Mouse (Mus musculus): ENCODE results near the gene Dbndd2.

DNA sequence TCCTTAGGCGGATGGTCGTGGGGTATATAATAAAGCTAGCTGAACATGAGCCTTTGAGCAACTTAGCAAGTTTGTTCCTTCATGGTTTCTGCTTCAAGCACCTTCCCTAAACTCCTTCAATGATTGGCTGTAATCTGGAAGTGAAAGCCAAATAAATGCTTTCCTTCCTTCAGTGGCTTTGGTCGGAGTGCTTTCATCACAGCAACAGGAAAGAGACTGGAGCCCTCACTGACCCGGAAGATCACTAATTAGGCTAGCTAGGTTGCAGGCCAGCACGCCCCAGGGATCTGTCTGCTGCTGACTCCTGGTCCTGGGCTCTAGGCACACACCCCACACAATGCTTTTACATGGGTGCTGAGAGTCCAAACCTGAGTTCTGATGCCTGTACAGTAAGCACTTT is 42.7 kb downstream of the Dbndd2 start:
- TF ChIP-seq CTCF (IDR thresholded peaks at IDR 0.05; ENCODE audit: low read depth) (no peak), EP300 (IDR thresholded peaks at IDR 0.05; ENCODE audit: low read depth) (no peak)
